Mouse (Mus musculus) kidney, adult 11 months (tissue): ENCODE results near the gene Tctex1d1.

Source experiments
- DNase-seq: peaks from one replicate; pipeline ENCODE4 v3.0.0; 2022

The Tctex1d1 gene

GRCm38 (mm10) chr4:102989391-102989790, 11.0 kb downstream of the Tctex1d1 start:
- no peak for DNase-seq

DNA sequence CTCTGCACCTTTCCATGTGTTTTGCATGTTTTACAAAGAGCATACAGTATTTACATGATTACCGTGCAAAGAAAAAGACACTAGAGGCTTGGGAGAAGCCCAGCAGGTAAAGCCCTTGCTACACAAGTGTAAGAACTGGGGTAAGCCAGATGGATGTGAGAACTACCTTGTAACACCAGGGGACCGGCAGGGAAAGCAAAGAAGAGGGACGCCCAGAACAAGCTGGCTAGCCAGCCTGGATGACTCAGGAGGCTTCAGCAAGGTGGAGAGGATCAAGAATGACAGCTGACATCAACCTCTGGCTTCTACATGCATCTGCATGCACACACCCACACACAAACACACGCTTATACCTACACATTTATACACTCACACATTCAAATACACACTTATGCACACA, 11.6 kb downstream of the Tctex1d1 start:
- DNase-seq, result no peak

DNA sequence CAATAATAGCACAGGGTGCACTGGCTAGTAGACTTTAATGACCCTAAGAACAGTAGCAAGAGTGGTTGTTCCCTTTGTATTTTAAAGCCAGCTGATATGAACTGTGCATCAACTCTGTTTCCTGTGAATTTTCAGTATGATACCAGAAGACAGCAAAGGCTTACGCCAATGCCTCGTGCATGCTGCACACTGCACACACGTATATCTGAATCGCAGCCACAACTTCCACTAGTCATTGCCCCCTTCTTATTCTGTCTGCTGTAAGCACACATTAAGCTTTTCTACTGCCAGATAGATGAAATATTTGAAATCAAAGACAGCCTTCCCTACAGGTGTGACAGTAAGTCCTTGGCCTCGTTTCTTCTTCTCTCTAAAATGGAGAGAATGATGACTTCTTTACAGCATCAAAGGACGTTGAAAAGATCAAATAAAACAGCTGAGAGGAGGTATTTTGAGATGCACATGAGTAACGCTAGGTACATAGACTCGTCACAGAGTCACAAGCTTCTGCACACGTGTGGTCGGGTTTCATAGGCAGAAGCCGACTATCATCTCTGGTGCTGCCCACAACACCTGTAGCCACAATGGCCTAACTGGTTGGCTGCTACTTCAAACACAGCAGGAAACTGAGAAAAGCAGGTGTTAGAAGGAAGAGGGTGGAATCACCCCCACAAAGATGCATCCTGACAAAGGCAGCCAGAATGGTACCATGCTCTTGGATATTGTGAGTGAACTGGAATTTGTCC, 12.4 kb downstream of the Tctex1d1 start:
- no peak for DNase-seq

DNA sequence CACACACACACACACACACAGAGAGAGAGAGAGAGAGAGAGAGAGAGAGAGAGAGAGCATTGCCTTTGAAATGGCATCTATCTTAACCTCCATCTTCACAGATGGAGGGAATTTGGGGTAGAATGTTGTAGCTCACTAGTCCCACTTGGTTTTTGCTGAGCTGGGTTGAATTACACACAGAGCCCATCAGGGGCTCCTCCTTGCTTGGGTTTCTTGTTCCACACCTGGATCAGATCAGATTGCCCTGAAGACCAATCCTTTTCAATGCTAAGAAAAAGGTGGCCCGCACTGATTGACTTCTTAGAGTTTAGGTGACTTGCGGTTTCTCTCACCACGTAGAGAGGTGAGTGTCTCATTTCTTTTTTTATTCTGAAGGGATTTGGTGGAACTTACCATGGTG, 13.3 kb downstream of the Tctex1d1 start:
- no peak for DNase-seq

DNA sequence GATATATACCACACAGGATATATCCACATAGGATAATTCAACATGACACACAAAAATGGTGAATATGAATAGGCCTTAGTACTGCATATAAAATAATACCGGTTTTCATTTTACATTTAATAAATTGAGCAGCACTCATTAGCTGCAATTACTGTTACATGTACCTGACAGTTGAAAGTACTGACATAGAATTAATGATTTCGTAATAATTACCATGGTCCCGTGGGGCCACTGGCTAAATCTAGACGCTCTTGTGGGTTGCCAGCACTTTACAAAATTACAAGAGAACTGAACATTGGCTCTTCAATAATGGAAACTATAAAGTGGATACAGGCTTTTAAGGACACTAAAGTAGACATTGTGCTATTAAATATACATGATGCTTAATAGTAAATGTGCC, 26.3 kb downstream of the Tctex1d1 start:
- DNase-seq, result no peak

- no peak for DNase-seq
Measured at GRCm38 (mm10) chr4:103005190-103005945, 27.0 kb downstream of the Tctex1d1 start.

DNA sequence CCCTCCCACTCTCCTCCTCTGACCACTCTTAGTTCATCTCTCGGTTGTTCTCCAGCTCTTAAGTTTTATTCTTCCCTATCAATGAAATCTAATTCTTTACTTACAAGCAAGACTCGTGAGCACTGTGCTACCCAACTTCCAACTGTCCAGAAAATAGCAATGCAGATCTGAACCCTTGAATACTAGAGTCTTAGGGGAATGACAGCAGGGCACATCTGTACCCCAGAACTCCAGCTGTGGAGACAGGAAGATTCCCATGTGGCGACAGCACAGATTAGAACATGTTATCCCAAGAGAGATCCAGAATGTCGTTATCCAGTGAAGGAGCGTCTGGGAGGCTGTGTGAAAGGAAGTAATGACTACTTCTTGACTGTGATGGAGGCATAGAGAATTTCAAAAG, 27.9 kb downstream of the Tctex1d1 start:
- no peak for DNase-seq

- DNase-seq, result no peak
Measured at GRCm38 (mm10) chr4:103006943-103007418, 28.6 kb downstream of the Tctex1d1 start.

DNA sequence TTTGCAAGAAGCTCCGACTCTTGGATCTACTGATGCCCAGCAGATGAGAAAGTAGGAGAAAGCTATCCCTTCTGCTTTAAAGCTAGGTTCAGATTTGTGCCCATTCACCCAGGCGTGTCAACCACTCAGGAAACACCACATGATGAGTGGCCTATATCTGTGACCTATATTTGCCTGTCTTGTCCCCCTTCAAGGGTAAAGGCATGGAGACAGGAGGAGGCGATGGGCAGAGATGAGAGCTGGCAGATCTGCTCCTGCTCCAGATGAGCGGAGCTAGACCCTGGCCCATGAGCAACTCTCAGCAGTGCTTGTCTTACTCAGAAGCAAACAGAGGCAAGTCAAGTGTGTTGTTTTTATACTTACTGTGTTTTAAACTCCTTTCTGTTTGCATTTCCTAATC, 32.3 kb downstream of the Tctex1d1 start:
- DNase-seq, result no peak

DNA sequence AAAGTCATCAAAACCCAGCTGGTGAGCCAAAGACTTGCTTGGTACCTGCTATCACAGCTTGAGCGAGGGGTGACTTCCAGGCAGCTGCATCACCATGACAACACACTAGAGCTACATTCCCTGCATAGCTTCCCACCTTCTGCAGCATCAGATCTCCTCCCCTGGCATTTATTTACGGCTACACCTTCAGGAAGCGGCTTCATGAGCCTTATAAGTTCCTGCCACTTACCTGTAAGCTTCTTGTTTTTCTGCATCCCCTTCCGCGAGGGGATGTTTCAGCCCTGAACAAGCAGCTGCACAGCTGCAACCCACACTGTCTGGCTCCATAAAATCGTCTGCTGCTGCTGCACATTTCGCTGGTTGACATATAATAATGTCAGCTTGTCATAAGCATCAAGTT, 33.4 kb downstream of the Tctex1d1 start:
- DNase-seq, result no peak

DNA sequence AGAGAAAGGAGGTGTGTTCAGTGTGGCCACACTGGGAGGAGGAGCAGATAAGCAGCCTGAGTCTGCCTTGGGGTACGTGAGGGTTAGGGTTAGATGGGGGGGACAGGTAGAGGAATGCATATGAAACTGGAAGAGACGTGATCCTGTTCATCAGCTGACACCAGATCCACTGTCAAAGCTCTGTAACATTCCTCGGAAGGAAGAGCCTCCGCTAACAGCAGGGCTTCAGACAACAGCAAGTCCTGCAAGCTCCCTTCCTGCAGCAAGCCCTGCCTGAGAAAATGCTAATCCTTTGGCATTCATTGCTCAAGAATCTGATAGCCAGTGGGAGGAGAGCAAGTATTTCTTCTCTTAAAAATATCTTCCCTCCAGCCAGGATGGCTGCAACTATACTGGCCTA, 35.1 kb downstream of the Tctex1d1 start:
- DNase-seq, result no peak

- no peak for DNase-seq
Measured at GRCm38 (mm10) chr4:103026621-103027020, 48.2 kb downstream of the Tctex1d1 start, which contains the start of gene Insl5. TSS of gene Insl5 (minus strand) at chr4:103026842.

- DNase-seq, result no peak
Measured at GRCm38 (mm10) chr4:103027745-103028144, 49.3 kb downstream of the Tctex1d1 start.

DNA sequence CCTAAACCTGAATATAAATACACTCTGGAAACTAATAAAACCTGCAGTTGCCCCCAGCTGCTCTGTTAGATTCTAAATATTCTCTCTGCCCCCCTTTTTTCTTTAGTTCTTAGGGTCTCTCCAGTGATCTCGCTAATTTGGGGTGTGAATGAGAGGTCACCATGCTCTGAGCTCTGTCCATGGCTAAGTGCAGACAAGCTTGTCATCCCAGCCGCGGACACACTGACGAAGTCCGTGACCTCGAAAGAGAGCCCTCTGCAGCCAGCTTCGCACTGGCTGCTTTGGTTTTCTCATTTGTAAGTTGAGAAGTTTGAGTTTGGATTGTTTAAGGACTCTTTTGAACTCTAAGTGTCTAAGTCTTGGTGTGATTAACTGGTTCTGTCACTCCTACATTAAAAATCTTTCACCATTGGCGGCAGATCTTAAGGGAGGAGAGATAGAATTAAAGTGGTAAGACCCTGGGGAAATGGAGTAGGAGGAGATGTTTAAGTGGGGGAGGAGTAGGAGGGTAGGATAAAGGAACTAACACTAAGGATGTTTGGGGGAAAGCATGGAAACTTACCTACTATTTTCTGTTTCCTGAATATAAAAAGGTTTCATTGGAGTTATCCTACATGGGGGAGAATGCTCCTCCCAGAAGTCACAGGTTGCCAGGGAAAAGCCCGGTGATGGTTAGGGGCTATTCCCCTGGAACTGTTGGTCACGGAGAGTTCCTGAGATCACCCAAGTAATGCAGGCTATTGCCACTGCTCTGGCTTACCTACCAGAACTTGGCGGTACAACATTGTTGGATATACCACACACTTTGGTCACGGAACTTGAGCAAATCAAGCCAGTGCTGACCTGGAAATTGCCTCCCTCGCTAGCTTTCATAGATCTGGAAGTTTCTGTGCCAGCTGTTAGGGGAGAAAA, 50.0 kb downstream of the Tctex1d1 start:
- no peak for DNase-seq

DNA sequence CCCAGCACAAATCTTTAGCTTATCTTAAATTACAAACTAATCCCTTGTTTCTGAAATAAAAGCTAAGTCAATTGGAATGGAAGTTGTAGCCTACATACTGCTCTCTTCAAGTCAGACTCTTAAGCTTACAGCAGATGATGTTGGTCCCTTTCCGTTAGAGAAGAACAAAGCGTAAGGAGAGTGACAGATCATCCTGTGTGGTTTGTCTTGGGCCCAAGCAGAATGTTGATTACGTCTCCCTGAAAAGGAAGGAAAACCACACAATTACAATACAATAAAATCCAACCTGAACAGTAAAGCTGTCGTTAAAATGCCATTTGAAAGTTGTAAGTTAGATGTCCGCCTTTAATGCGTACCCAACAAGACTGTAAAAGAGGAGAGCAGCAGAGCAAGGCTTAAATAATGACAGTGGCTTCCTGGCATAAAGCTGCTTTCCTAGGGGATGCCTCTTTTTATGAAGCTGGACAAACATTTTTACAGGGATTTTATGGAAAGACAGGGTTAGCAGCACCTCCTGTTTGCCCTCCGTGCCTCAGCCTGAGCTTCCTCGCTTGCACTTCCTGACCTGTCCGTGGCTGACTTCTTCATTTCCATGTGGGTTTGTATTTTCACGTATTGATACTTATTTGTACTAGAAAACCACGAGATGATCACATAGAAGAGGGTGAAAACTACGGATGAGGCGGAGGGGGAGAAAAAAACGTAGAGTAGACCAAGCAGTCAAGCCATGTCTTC, 60.9 kb downstream of the Tctex1d1 start:
- no peak for DNase-seq

DNA sequence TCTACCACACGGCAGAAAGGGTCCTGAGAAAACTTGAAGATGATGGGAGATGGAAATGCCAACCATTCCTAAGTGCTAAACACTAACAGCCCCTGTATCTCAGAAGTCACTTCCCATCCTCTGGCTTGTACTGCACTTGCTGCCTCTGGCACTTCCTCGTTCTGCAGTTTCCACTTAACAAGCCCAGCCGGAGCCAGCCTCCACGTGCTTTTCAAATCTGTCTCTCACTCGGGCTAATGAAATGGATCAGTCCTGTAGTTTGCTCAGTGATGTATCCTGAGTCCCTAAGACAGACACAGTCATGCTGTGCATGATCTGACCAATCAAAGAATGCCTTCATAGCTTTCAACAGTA, 61.4 kb downstream of the Tctex1d1 start:
- no peak for DNase-seq

- no peak for DNase-seq
Measured at GRCm38 (mm10) chr4:103042997-103043396, 64.6 kb downstream of the Tctex1d1 start.

- DNase-seq, result no peak
Measured at GRCm38 (mm10) chr4:103048046-103048445, 69.6 kb downstream of the Tctex1d1 start.
